Mouse (Mus musculus) small intestine, adult 2 months (tissue): ENCODE results near the gene Olfm1.

Source experiments
- CTCF ChIP-seq: fragments of 200-500 bp; IDR thresholded peaks from 2 replicates; pipeline ENCODE4 v1.5.1; 2012; ENCODE audit warnings: low read depth, mild to moderate bottlenecking, control low read depth, inconsistent platforms, low read length, moderate library complexity, mixed read lengths; ENCODE audit not compliant: insufficient replicate concordance, insufficient read length; ENCODE audit errors: extremely low read depth
- POLR2A ChIP-seq: fragments of 200-500 bp; IDR thresholded peaks from 2 replicates; pipeline ENCODE4 v1.6.1; 2012; ENCODE audit warnings: low read depth, mild to moderate bottlenecking, control low read depth, inconsistent platforms, low read length, moderate library complexity

DNA sequence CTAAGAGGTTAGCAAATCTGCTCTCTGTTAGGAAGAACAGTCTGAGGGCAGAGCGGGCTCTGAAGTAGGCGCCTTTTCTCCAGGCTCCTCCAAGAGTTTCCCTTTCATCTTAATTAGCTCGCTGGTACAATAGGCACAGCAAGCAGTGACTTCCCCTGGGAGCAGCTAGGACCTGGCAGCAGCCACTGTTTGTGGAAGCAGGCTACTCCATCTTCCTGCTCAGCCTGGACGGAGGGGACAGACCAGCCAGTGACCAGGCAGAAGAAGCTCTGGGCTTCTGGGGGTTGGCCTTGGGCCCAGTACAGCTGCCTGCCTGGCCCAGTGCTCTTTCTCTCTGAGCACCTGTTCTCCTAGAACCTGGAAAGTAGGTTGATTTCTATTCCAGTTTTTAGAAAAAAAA, 77.8 kb downstream of the Olfm1 start:
- TF ChIP-seq CTCF (no peak), POLR2A (no peak)
